Mouse (Mus musculus) liver, embryonic 14.5 days (tissue): Measurements from ENCODE around the gene Acvr1.

ENCODE experiments used
- CTCF ChIP-seq: IDR thresholded peaks from 2 replicates; pipeline ENCODE4 v1.5.1; 2016; ENCODE audit warnings: antibody characterized with exemption, low read depth, control low read depth
- EP300 ChIP-seq: IDR thresholded peaks from 2 replicates; pipeline ENCODE4 v1.6.1; 2016; ENCODE audit warnings: antibody characterized with exemption, low read depth

DNA sequence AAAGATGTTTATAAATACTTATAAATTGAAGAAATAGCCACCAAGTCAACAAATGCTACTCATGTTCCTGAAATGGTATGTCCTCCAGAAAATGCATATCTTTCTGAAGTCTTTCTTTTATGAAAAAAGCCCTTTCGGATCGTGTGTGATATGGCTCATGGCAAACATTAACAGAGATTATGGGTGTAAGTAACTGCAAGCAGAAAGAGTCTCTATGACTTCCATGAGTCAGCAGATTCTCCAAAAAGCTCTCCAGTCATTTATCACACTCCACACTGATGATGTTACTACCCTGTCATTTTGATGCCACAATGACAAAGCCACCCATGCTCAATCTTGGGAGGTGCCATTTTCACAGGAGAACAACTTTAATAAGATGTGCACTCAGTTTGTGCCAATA lies 132.5 kb downstream of the Acvr1 start:
- no peak for TF ChIP-seq CTCF
- TF ChIP-seq EP300 = no peak
